Mouse (Mus musculus) neutrophil, adult 5-6 weeks (primary cell): ENCODE data around the gene Specc1. TPM values are rescaled to one million over a fixed set of nuclear protein-coding genes. Genes with fewer than 3 reads are reported as not detected.

ENCODE experiments used
- ATAC-seq: fragments of 151-379, 151-347 bp; 2 replicates; pipeline ENCODE4 v1.8.0; 2017; ENCODE audit warnings: mild to moderate bottlenecking, moderate TSS enrichment; ENCODE audit not compliant: insufficient number of reproducible peaks, poor library complexity, low FRiP score, severe bottlenecking; ENCODE audit errors: extremely low read depth
- total RNA-seq: library from RNA; stranded (forward); fragments of 200-1000 nt; gene quantifications from 2 replicates; pipeline ENCODE4 v1.2.3, GENCODE M21; 2017

Specc1 gene
- total RNA-seq, 1 experiment from 2014 or later = 17.7 TPM

- no peak for ATAC-seq
Measured at GRCm38 (mm10) chr11:62251047-62251446, 294.5 kb downstream of the Specc1 start.

GRCm38 (mm10) chr11:62253380-62253779 lies 296.8 kb downstream of the Specc1 start:
- no peak for ATAC-seq

- ATAC-seq = no peak
Measured at GRCm38 (mm10) chr11:62259214-62259613, 302.7 kb downstream of the Specc1 start.

- ATAC-seq = no peak
Measured at GRCm38 (mm10) chr11:62263599-62263998, 307.0 kb downstream of the Specc1 start.

GRCm38 (mm10) chr11:62264018-62264417 lies 307.5 kb downstream of the Specc1 start:
- ATAC-seq = no peak

- ATAC-seq = no peak
Measured at GRCm38 (mm10) chr11:62265642-62266041, 309.1 kb downstream of the Specc1 start.

- no peak for ATAC-seq
Measured at GRCm38 (mm10) chr11:62266466-62267214, 310.1 kb downstream of the Specc1 start.

- no peak for ATAC-seq
Measured at GRCm38 (mm10) chr11:62268381-62268780, 311.8 kb downstream of the Specc1 start.

GRCm38 (mm10) chr11:62269097-62269496 lies 312.5 kb downstream of the Specc1 start:
- ATAC-seq = no peak

- ATAC-seq = no peak
Measured at GRCm38 (mm10) chr11:62270851-62271250, 314.3 kb downstream of the Specc1 start.

Other genes starting within 250 kb of the Specc1 start
- gene Slc5a10, start 235.9 kb upstream of the Specc1 start, total RNA-seq = not detected in 2 replicates
- gene Prpsap2, start 194.7 kb upstream of the Specc1 start, total RNA-seq = 44.6 and 52.4 TPM in 2 replicates
- gene Ulk2, start 101.7 kb upstream of the Specc1 start, total RNA-seq = 41.7 and 47.3 TPM in 2 replicates
- 53.3 and 56.3 TPM in 2 replicates for gene Akap10, start 26.5 kb upstream of the Specc1 start, total RNA-seq